Mouse (Mus musculus) layer of hippocampus, adult 2 months (tissue): ENCODE data around the gene Psmc1. TPM values are rescaled to one million over a fixed set of nuclear protein-coding genes. Genes with fewer than 3 reads are reported as not detected.

Source experiments
- DNase-seq, 2 experiments: peaks; one replicate each; pipeline ENCODE4 v3.0.0; 2022; ENCODE audit warnings: low spot score in 2 of 2
- H3K27ac ChIP-seq: fragments of 200-600 bp; 2 replicates; pipeline ENCODE4 v1.8.1; 2022
- H3K4me3 ChIP-seq: fragments of 200-600 bp; 2 replicates; pipeline ENCODE4 v1.8.1; 2022; ENCODE audit warnings: mild to moderate bottlenecking
- CTCF ChIP-seq: fragments of 200-600 bp; conservative IDR thresholded peaks from 2 replicates; pipeline ENCODE4 v1.8.1; 2022; ENCODE audit warnings: antibody characterized with exemption, mild to moderate bottlenecking, moderate library complexity
- total RNA-seq, 2 experiments: library from RNA; stranded (reverse); gene quantifications; 2 replicates each; pipeline ENCODE4 v1.2.3; 2021

Psmc1 gene
- total RNA-seq, 2 experiments from 2014 or later: 185 to 207 TPM

DNA sequence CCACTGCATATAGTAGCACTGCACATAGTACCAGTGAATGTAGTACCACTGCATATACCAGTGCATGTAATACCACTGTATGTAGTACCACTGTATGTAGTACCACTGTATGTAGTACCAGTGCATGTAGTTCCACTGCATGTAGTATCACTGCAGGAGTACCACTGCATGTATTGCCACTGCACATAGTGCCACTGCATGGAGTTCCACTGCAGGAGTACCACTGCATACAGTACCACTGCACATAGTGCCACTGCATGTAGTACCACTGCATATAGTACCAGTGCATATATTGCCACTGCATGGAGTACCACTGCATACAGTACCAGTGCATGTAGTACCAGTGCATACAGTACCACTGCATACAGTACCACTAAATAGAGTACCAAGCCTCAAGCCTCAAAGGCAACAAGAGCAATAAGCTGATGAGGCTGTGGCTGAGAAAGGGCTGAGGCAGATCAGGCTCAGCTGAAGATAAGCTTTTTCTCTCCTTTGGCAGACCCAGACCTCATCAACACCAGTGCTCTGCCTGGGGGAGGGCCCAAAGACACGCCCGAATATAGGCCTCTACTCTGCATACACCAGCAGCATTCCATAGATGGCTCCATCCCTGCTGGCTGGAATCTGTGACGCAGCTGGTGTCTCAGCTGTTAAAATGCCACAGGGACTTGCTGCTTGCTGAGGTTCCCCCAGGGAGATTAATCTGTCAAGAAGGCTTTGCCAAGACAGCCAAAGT, 9.8 kb upstream of the Psmc1 start:
- peak; percentile 42 to 63 for DNase-seq
- TF ChIP-seq CTCF: no peak

DNA sequence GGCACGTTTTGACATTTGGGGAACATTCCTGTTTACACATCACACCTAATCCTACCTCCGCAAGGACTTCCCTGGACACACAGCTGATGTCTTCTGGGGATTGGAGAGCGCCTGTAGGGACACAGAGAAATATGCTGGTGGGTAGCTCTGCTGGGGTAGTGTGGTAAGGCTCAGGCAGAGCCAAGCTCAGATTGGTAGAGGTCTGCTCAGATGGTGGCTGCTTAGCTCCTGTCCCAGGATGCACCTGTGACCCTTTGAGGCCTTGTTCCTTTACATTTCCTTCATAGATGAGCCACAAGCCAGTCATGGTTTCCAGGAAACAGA, 9.3 kb upstream of the Psmc1 start:
- Histone ChIP-seq H3K4me3 (no peak overlapping the region), H3K27ac (no peak overlapping the region)
- no peak for TF ChIP-seq CTCF
- no peak for DNase-seq

More for the DNA sequence above, 9.8 kb upstream of the Psmc1 start:
- no peak overlapping the region for H3K27ac ChIP-seq
- H3K4me3 ChIP-seq: no peak overlapping the region

- TF ChIP-seq CTCF: no peak
- Histone ChIP-seq H3K27ac (no peak overlapping the region), H3K4me3 (no peak overlapping the region)
- DNase-seq: no peak
These were observed 8.3 kb upstream of the Psmc1 start for GRCm38 (mm10) chr12:100101651-100102050.

- DNase-seq: no peak
- no peak for TF ChIP-seq CTCF
- Histone ChIP-seq H3K27ac (no peak overlapping the region), H3K4me3 (no peak overlapping the region)
These were observed 5.4 kb upstream of the Psmc1 start for GRCm38 (mm10) chr12:100104530-100104929.

GRCm38 (mm10) chr12:100106275-100106895, 3.6 kb upstream of the Psmc1 start:
- DNase-seq: peak; percentile 66 to 84
- no peak overlapping the region for H3K4me3 ChIP-seq
- TF ChIP-seq CTCF: peak; percentile 76
- H3K27ac ChIP-seq: no peak overlapping the region

- no peak for DNase-seq
- H3K27ac ChIP-seq: no peak overlapping the region
- TF ChIP-seq CTCF: no peak
- no peak overlapping the region for H3K4me3 ChIP-seq
These were observed 2.5 kb upstream of the Psmc1 start for GRCm38 (mm10) chr12:100107436-100107835.

GRCm38 (mm10) chr12:100115982-100116381, 6.0 kb downstream of the Psmc1 start:
- H3K27ac ChIP-seq: no peak overlapping the region
- DNase-seq: no peak
- no peak overlapping the region for H3K4me3 ChIP-seq
- TF ChIP-seq CTCF: no peak

DNA sequence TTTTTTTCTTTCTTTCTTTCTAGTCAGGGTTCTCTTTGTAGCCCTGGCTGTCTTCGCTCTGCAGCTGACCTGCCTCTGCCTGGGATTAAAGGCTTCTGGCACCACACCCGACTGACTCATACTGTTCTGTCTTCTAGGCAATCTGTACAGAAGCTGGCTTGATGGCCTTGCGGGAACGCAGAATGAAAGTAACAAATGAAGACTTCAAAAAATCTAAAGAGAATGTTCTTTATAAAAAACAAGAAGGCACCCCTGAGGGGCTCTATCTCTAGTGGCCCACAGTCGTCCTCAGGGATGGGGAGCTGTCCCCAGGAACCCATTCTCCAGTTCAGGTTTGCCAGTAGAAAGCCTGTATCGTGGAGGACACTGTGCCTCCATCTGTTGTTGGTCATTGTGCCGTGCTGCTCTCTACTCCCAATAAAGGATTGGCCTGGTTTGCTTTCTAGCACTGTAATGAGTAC, 13.0 kb downstream of the Psmc1 start:
- H3K27ac ChIP-seq: peak overlapping the region; percentile 82
- TF ChIP-seq CTCF: no peak
- no peak overlapping the region for H3K4me3 ChIP-seq
- no peak for DNase-seq

- no peak for TF ChIP-seq CTCF
- H3K4me3 ChIP-seq: no peak overlapping the region
- peak overlapping the region; percentile 82 for H3K27ac ChIP-seq
- DNase-seq: peak; percentile 79 to 82
These were observed 13.5 kb downstream of the Psmc1 start for GRCm38 (mm10) chr12:100123476-100123875.

DNA sequence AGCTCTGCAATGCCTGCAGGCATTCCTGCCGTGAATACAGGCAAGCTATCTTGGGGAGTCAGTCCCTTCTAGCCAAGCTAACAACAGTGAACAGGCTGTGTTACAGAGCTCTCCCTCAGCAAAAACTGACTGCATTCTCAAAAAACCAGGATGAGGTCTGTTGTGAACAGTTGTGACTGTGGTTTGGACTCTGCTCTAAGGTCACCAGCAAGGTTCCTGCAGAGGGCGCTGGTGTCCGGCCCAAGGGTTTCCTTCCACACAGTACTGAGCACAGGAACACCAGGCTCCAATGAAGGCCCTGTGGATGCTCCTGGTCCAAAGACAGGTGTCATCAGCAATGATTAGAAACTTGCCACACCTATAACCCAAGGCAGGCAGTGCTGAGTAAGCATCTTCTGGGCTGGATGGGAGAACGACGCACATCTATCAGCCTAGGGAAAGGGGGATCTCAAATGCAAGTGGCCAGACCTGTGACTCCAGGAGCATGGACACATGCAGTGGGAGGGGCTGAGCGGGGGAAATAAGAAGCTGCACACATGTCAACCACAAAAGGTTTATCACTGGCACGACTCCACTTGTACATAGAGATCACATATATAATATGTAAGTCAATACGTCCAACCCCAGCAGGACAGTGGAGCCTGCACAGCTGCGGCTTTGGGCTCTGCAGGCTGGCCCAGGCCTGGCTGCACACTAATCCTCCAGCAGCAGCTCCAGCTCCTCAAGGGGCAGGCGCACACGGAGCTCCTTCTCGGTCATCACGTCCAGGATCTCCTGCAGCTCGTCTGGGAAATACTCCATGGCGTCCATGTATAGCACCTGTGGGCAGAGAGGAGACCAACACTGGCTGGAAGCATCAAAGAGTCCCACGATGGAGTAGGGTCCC, 15.2 kb downstream of the Psmc1 start:
- no peak for DNase-seq
- peak overlapping the region; percentile 82 for H3K27ac ChIP-seq
- TF ChIP-seq CTCF: no peak; the same call in 1 of the 2 replicates
- no peak overlapping the region for H3K4me3 ChIP-seq

DNA sequence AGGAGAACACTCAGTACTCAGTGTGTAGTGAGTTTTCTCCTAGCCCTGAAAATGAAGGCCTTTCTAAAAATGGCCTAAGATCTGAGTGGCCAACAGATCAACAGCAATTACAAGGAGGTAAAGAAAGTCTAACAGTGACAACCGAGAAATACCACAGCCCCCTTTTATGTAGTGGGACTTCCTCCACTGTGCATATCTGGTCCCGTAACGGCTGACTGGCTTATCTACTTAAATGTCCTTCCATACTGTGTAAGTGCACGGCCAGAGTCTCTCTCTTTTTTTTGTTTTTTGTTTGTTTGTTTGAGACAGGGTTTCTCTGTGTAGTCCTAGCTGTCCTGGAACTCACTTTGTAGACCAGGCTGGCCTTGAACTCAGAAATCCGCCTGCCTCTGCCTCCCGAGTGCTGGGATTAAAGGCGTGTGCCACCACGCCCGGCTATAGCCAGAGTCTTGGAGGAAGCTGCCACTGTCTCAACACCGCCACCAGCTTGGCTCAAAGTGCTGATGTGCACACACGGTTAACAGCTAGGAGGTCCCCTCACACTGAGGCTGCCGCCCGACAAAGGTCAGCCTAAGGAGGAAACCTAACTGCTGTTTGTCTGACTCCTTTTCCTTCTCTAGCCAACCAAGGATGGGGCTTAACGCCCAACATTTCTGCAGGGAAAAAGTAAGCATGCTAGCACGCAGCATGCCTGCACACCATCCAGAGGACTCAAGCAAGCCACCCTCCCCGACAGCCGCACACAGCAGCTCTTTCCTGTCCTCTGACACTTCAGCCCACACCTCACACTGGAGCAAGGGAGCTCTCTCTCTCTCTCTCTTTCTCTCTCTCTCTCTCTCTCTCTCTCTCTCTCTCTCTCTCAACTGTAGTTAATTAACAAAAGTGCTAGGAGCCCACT, 17.3 kb downstream of the Psmc1 start:
- no peak overlapping the region for H3K4me3 ChIP-seq
- H3K27ac ChIP-seq: peak overlapping the region; percentile 82
- TF ChIP-seq CTCF: no peak
- DNase-seq: no peak

DNA sequence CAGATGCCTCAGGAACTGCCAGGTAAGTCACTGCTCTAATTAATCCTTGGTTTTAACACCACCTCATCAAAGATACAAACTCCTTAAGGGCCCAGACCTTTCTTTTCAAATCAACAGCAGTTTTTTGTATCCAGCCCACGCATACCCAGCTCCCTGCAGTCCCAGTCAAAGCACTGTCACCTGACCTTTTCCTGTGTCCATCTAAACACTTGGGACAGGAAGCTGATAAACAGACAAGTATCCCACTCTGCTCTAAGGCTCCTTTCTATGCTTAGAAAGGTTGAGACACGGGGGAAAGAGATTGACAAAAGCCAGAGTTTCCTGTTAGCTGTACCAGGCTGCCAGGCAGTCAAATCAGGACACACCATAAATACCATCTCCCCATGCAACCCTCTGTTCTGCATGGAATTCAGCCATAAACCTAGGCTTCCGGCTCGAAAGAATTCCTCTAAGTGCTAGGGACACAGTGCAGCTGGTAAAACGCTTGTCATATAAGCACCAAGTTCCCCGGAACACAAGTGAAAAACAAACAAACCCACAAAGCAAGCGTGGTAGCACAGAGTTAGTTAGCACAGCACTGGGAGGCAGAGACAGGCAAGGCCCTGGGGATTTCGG, 18.0 kb downstream of the Psmc1 start:
- no peak for TF ChIP-seq CTCF
- H3K4me3 ChIP-seq: no peak overlapping the region
- DNase-seq: peak; percentile 52 to 55
- H3K27ac ChIP-seq: peak overlapping the region; percentile 82
